Mouse (Mus musculus) small intestine, adult 2 months (tissue): Measurements from ENCODE around the gene Slc35d2. TPM values are rescaled to one million over a fixed set of nuclear protein-coding genes. Genes with fewer than 3 reads are reported as not detected.

Experiments used
- H3K27ac ChIP-seq: fragments of 200-500 bp; 2 replicates; pipeline ENCODE4 v1.5.1; 2012; ENCODE audit warnings: low read depth, low read length, control low read depth, inconsistent platforms; ENCODE audit not compliant: insufficient read depth
- H3K27me3 ChIP-seq: fragments of 200-500 bp; 2 replicates; pipeline ENCODE4 v1.6.1; 2012; ENCODE audit warnings: mild to moderate bottlenecking, moderate library complexity, low read length, inconsistent platforms; ENCODE audit not compliant: control insufficient read depth, insufficient read depth
- H3K36me3 ChIP-seq: fragments of 200-500 bp; 2 replicates; pipeline ENCODE4 v1.6.1; 2012; ENCODE audit warnings: mild to moderate bottlenecking, low read length, control low read depth, inconsistent platforms; ENCODE audit not compliant: control insufficient read depth, insufficient read depth
- H3K4me1 ChIP-seq: fragments of 200-500 bp; 2 replicates; pipeline ENCODE4 v1.6.1; 2012; ENCODE audit warnings: low read length, inconsistent platforms, mixed read lengths; ENCODE audit not compliant: control insufficient read depth, insufficient read depth, insufficient read length
- H3K4me3 ChIP-seq: fragments of 200-500 bp; 2 replicates; pipeline ENCODE4 v1.5.1; 2012; ENCODE audit warnings: low read depth, mild to moderate bottlenecking, control low read depth, inconsistent platforms, low read length, moderate library complexity
- CTCF ChIP-seq: fragments of 200-500 bp; IDR thresholded peaks from 2 replicates; pipeline ENCODE4 v1.5.1; 2012; ENCODE audit warnings: low read depth, mild to moderate bottlenecking, control low read depth, inconsistent platforms, low read length, moderate library complexity, mixed read lengths; ENCODE audit not compliant: insufficient replicate concordance, insufficient read length; ENCODE audit errors: extremely low read depth
- POLR2A ChIP-seq: fragments of 200-500 bp; IDR thresholded peaks from 2 replicates; pipeline ENCODE4 v1.6.1; 2012; ENCODE audit warnings: low read depth, mild to moderate bottlenecking, control low read depth, inconsistent platforms, low read length, moderate library complexity
- WGBS: fragments of 180-500 bp; shearing (Covaris S2); methylation state at CpG from one replicate; pipeline ENCODE4 v1.1.7; 2018; 5-methylcytosine and 5-hydroxymethylcytosine counted together
- polyA plus RNA-seq: library from polyadenylated mRNA; depleted of rRNA; stranded (reverse); fragments of >200 nt; gene quantifications from 2 replicates; pipeline ENCODE4 v1.2.3, GENCODE M21; 2012; rRNA removed

The Slc35d2 gene
- polyA plus RNA-seq, 1 experiment = 7.1 TPM

- no peaks in the 10 kb centered on the region for H3K36me3 ChIP-seq
- no peaks in the 10 kb centered on the region for H3K27me3 ChIP-seq
- 72% methylated on average over 4 of the region's 4 CpGs for WGBS
- H3K4me1 ChIP-seq = peaks cover 3% of the 10 kb centered on the region; the same call in 1 of the 2 replicates
- H3K4me3 ChIP-seq = no peak overlapping the region
- no peak overlapping the region for H3K27ac ChIP-seq
- TF ChIP-seq POLR2A (no peak), CTCF (peak; percentile 40; the same call in 1 of the 2 replicates)
These were observed 78.3 kb downstream of the Slc35d2 start for GRCm38 (mm10) chr13:64050895-64051294.

- Histone ChIP-seq H3K27me3 (no peaks in the 10 kb centered on the region), H3K27ac (no peak overlapping the region), H3K36me3 (no peaks in the 10 kb centered on the region), H3K4me1 (peaks cover 3% of the 10 kb centered on the region; the same call in 1 of the 2 replicates), H3K4me3 (no peak overlapping the region)
- TF ChIP-seq POLR2A (no peak), CTCF (no peak)
These were observed 79.6 kb downstream of the Slc35d2 start for GRCm38 (mm10) chr13:64049535-64049934.

DNA sequence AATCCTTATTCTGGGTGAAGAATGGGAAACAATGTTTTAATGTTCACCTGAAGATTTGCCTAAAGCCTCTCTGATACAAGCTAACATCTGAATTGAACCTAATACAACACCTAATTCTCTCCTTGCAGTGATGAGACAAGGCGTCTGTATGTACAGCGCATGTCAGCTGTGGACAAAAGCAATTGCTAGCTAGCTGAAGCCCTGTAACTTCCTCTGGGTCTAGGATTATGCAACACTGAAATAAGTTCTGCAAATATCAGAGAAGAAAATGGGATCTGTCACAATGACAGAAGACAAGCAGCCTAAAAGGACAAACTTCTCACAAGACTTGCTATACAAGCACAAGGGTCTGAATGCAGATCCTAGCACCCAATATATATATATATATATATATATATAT is 80.7 kb downstream of the Slc35d2 start:
- Histone ChIP-seq H3K36me3 (no peaks in the 10 kb centered on the region), H3K27me3 (no peaks in the 10 kb centered on the region), H3K27ac (no peak overlapping the region), H3K4me1 (no peaks in the 10 kb centered on the region), H3K4me3 (no peak overlapping the region)
- no peak for TF ChIP-seq CTCF
- no peak for TF ChIP-seq POLR2A
- 91% methylated on average over 2 of the region's 2 CpGs for WGBS

Other genes starting within 250 kb of the Slc35d2 start
- gene Hsd17b3, start 40.1 kb downstream of the Slc35d2 start, polyA plus RNA-seq = not detected in 2 replicates
- 1.8 and 3.0 TPM in 2 replicates for gene Zfp367, start 23.8 kb upstream of the Slc35d2 start, polyA plus RNA-seq
- gene Habp4, start 32.5 kb upstream of the Slc35d2 start, polyA plus RNA-seq = 6.5 and 8.7 TPM in 2 replicates
- gene Cdc14b, start 145.9 kb upstream of the Slc35d2 start, polyA plus RNA-seq = 1.4 and 2.8 TPM in 2 replicates
- 2.5 and 4.4 TPM in 2 replicates for gene Aaed1, start 183.3 kb upstream of the Slc35d2 start, polyA plus RNA-seq
- 17.4 and 17.9 TPM in 2 replicates for gene Ctsl, start 241.5 kb upstream of the Slc35d2 start, polyA plus RNA-seq